In genomic region chr12:55833906-55834625, GRCm38 (mm10) we compare ENCODE assay signal across 19 mouse cellular contexts. TPM values are rescaled to one million over a fixed set of nuclear protein-coding genes. Genes with fewer than 3 reads are reported as not detected.
DNase-seq lines count a peak whose midpoint lies in the region; ATAC-seq and TF ChIP-seq lines count a peak whose summit lies in the region.
"Had no signal": no experiment of that assay in that cellular context is flagged by ENCODE, and none has a peak within 500 bp of the region (broad histone marks: within the 10 kb centered on the region; RNA-seq: fewer than 3 reads in every experiment).

No protein-coding gene starts in this region.

- no peak for TF ChIP-seq RAD21 in MEL (IDR thresholded peaks at IDR 0.05; ENCODE audit: low read depth, low read length)

- intact Hi-C loops in heart, postnatal 36 days (cut with DNase I): loop anchor here (5.0 kb wide), 1 partner anchor 522 kb away; no protein-coding TSS in a partner anchor

- H3K4me1 ChIP-seq in heart, embryonic 10.5 days: peaks cover 12% of the 10 kb centered on the region; the same call in 1 of the 2 replicates
- peaks cover 0 to 4% of the 10 kb centered on the region in 2 experiments; a peak in 2 of 4 replicates for H3K4me1 ChIP-seq in MEL (ENCODE audit: control insufficient read depth in 1 of 2, insufficient read depth in 2 of 2, low read length in 2 of 2)
- no peaks in the 10 kb centered on the region for H3K4me1 ChIP-seq in forebrain, embryonic 11.5 days (replicated peaks; ENCODE audit: control insufficient read depth, insufficient read depth, low read length)

- TF ChIP-seq POLR2A in MEL (IDR thresholded peaks at IDR 0.05; ENCODE audit: control insufficient read depth in 1 of 2, insufficient read depth in 1 of 2, low read depth in 1 of 2, low read length in 2 of 2, poor library complexity in 1 of 2): no peak

- DNase-seq in heart, embryonic 10.5 days (ENCODE audit: low spot score): peak; percentile 70
- DNase-seq in heart, postnatal 36 days: no peak
- DNase-seq in ovary, adult 18-20 months (ENCODE audit: low spot score): peak; percentile 43
- DNase-seq in ovary, postnatal 36 days (ENCODE audit: low spot score): no peak
- DNase-seq in MEL (ENCODE audit: low read depth, low spot score): peak; percentile 41
- DNase-seq in forebrain, embryonic 11.5 days (ENCODE audit: low spot score): no peak
- DNase-seq in cerebellum, adult 11-12 months: no peak
- DNase-seq: cerebellum, adult 2 months; gastrocnemius, adult 2 months; lung, postnatal 10 days had no signal

- H3K79me2 ChIP-seq in MEL (ENCODE audit: control insufficient read depth, insufficient read depth, low read length, poor library complexity): peaks cover 13% of the 10 kb centered on the region

- no peak overlapping the region for H3K27ac ChIP-seq in heart, embryonic 10.5 days
- no peak overlapping the region for H3K27ac ChIP-seq in MEL (ENCODE audit: control insufficient read depth, low read depth, low read length)
- no peak overlapping the region for H3K27ac ChIP-seq in forebrain, embryonic 11.5 days (ENCODE audit: low read depth, low read length)
- H3K27ac ChIP-seq: embryonic facial prominence, embryonic 13.5 days; gastrocnemius, adult 2 months; heart, embryonic 15.5 days; hindbrain, embryonic 10.5 days; kidney, embryonic 15.5 days; left cerebral cortex, adult 2 months; limb, embryonic 10.5 days; liver, embryonic 12.5 days; neural tube, embryonic 13.5 days had no signal

- no peak for TF ChIP-seq EP300 in MEL (IDR thresholded peaks at IDR 0.05; ENCODE audit: low read depth in 1 of 2, low read length in 2 of 2)

- H3K9ac ChIP-seq in MEL (ENCODE audit: control insufficient read depth, low read depth, low read length, poor library complexity, severe bottlenecking): no peak overlapping the region
- H3K9ac ChIP-seq in forebrain, embryonic 11.5 days (ENCODE audit: low read length): no peak overlapping the region
- H3K9ac ChIP-seq: embryonic facial prominence, embryonic 13.5 days; heart, embryonic 15.5 days; kidney, embryonic 15.5 days; liver, embryonic 12.5 days; neural tube, embryonic 13.5 days had no signal

- no peaks in the 10 kb centered on the region for H3K9me3 ChIP-seq in heart, embryonic 10.5 days
- no peaks in the 10 kb centered on the region for H3K9me3 ChIP-seq in MEL (replicated peaks; ENCODE audit: insufficient read depth, low read length)
- H3K9me3 ChIP-seq in forebrain, embryonic 11.5 days (ENCODE audit: control insufficient read depth, low read length): no peaks in the 10 kb centered on the region
- H3K9me3 ChIP-seq: embryonic facial prominence, embryonic 13.5 days; heart, embryonic 15.5 days; hindbrain, embryonic 10.5 days; kidney, embryonic 15.5 days; limb, embryonic 10.5 days; liver, embryonic 12.5 days; neural tube, embryonic 13.5 days had no signal

- WGBS in heart, embryonic 10.5 days: 63% methylated on average over 9 of the region's 9 CpGs
- WGBS in forebrain, embryonic 11.5 days: 70% methylated on average over 9 of the region's 9 CpGs

- no peaks in the 10 kb centered on the region for H3K27me3 ChIP-seq in heart, embryonic 10.5 days (ENCODE audit: insufficient read depth, poor library complexity, severe bottlenecking)
- H3K27me3 ChIP-seq in MEL (ENCODE audit: control insufficient read depth in 1 of 2, insufficient read depth in 2 of 2, low read length in 2 of 2): no peaks in the 10 kb centered on the region
- no peaks in the 10 kb centered on the region for H3K27me3 ChIP-seq in forebrain, embryonic 11.5 days (ENCODE audit: control insufficient read depth, insufficient read depth, low read length)
- H3K27me3 ChIP-seq: CH12.LX; embryonic facial prominence, embryonic 13.5 days; heart, embryonic 15.5 days; kidney, embryonic 15.5 days; liver, embryonic 12.5 days; neural tube, embryonic 13.5 days had no signal

- ATAC-seq in forebrain, embryonic 11.5 days (replicated peaks; ENCODE audit: low FRiP score): no peak
- ATAC-seq: liver, embryonic 12.5 days had no signal

- no peak overlapping the region for H3K4me3 ChIP-seq in heart, embryonic 10.5 days
- H3K4me3 ChIP-seq in MEL (ENCODE audit: control insufficient read depth in 1 of 2, insufficient read depth in 1 of 2, low read depth in 2 of 2, low read length in 2 of 2): no peak overlapping the region
- no peak overlapping the region for H3K4me3 ChIP-seq in forebrain, embryonic 11.5 days (ENCODE audit: low read depth, low read length)
- H3K4me3 ChIP-seq: embryonic facial prominence, embryonic 13.5 days; gastrocnemius, adult 2 months; heart, embryonic 15.5 days; hindbrain, embryonic 10.5 days; kidney, embryonic 15.5 days; left cerebral cortex, adult 2 months; limb, embryonic 10.5 days; liver, embryonic 12.5 days; neural tube, embryonic 13.5 days had no signal

- TF ChIP-seq CTCF in MEL (IDR thresholded peaks at IDR 0.05 in 2 of 3, conservative IDR thresholded peaks at IDR 0.05 in 1 of 3; ENCODE audit: control insufficient read depth in 1 of 3, insufficient read depth in 1 of 3, low read depth in 2 of 3, low read length in 3 of 3, poor library complexity in 1 of 3, severe bottlenecking in 1 of 3): 0 out of 6 replicates have a peak, but pooled peaks of 1 of the 3 experiments have one; percentile 9

- no peaks in the 10 kb centered on the region for H3K36me3 ChIP-seq in heart, embryonic 10.5 days
- peaks cover 0 to 9% of the 10 kb centered on the region in 2 experiments; a peak in 2 of 4 replicates for H3K36me3 ChIP-seq in MEL (ENCODE audit: control insufficient read depth in 1 of 2, insufficient read depth in 2 of 2, low read length in 2 of 2)
- no peaks in the 10 kb centered on the region for H3K36me3 ChIP-seq in forebrain, embryonic 11.5 days (ENCODE audit: control insufficient read depth, insufficient read depth, low read length)
- H3K36me3 ChIP-seq: embryonic facial prominence, embryonic 13.5 days; heart, embryonic 15.5 days; hindbrain, embryonic 10.5 days; kidney, embryonic 15.5 days; neural tube, embryonic 13.5 days had no signal

- H3K4me2 ChIP-seq in forebrain, embryonic 11.5 days (ENCODE audit: low read depth, low read length, severe bottlenecking): no peak overlapping the region
- H3K4me2 ChIP-seq: embryonic facial prominence, embryonic 13.5 days; heart, embryonic 15.5 days; kidney, embryonic 15.5 days; liver, embryonic 12.5 days; neural tube, embryonic 13.5 days had no signal

TF ChIP-seq in MEL, 35 proteins besides CTCF, POLR2A, EP300 and RAD21:
- TF ChIP-seq RCOR1 (IDR thresholded peaks at IDR 0.05; ENCODE audit: low read depth, low read length) (peak; percentile 91), JUND (IDR thresholded peaks at IDR 0.05; ENCODE audit: low read depth, low read length) (no peak), GATA1 (IDR thresholded peaks at IDR 0.05; ENCODE audit: low read depth, low read length) (peak; percentile 17; the same call in 1 of the 2 replicates)

RNA-seq across cellular contexts. Expression of gene Brms1l, which starts 2.1 kb away (rescaled TPM):
- 35.2 and 38.7 TPM in 2 replicates for polyA plus RNA-seq in heart, embryonic 10.5 days (2016; fragmentation: Nextera tagmentation; extraction: Ambion mirVana)
- 10 to 100 TPM; 19.2 to 21.6 TPM for total RNA-seq in heart, postnatal 36 days (2021)
- 17.4 and 17.5 TPM in 2 replicates for total RNA-seq in MEL (2012; rRNA removed)
- 10 to 100 TPM in 1 of 2 experiments, not detected in 1; 33.5 TPM for polyA plus RNA-seq in MEL (2012; ENCODE audit: insufficient read depth in 1 of 2, insufficient read length in 2 of 2, low read depth in 1 of 2, low replicate concordance in 2 of 2, missing spikeins in 1 of 2)
- polyA plus RNA-seq in forebrain, embryonic 11.5 days (2014; fragmentation: Nextera tagmentation; extraction: Ambion mirVana): 36.5 and 39.1 TPM in 2 replicates

RNA-seq across cellular contexts. Expression of gene Ralgapa1, which starts 13.1 kb away (rescaled TPM):
- 13.2 and 13.9 TPM in 2 replicates for polyA plus RNA-seq in heart, embryonic 10.5 days (2016; fragmentation: Nextera tagmentation; extraction: Ambion mirVana)
- 10 to 100 TPM; 57.2 to 61.3 TPM for total RNA-seq in heart, postnatal 36 days (2021)
- total RNA-seq in MEL (2012; rRNA removed): 14.1 and 17.8 TPM in 2 replicates
- polyA plus RNA-seq in MEL (2012; ENCODE audit: insufficient read depth in 1 of 2, insufficient read length in 2 of 2, low read depth in 1 of 2, low replicate concordance in 2 of 2, missing spikeins in 1 of 2): 100 to 1,000 TPM in 1 of 2 experiments, 10 to 100 TPM in 1; 29.7 to 111 TPM
- polyA plus RNA-seq in forebrain, embryonic 11.5 days (2014; fragmentation: Nextera tagmentation; extraction: Ambion mirVana): 17.9 and 19.9 TPM in 2 replicates

Comparison
In these comparisons a context has a peak if more than half of its experiments do, and no peak if none do; other contexts are left out.
1. DNase-seq: peak in heart, embryonic 10.5 days (single experiment), ovary, adult 18-20 months (single experiment) and MEL (single experiment); none in heart, postnatal 36 days (0 of 2), ovary, postnatal 36 days (single experiment), forebrain, embryonic 11.5 days (single experiment) and cerebellum, adult 11-12 months (single experiment).